Mouse (Mus musculus) granulocyte monocyte progenitor cell, adult 5-6 weeks (primary cell): ENCODE data around the gene Fignl2. TPM values are rescaled to one million over a fixed set of nuclear protein-coding genes. Genes with fewer than 3 reads are reported as not detected.

Experiments used
- ATAC-seq: replicated peaks from 2 replicates; pipeline ENCODE4 v1.8.0; 2016; ENCODE audit warnings: mild to moderate bottlenecking, moderate TSS enrichment, inconsistent platforms; ENCODE audit not compliant: poor library complexity, severe bottlenecking
- total RNA-seq, 2 experiments: library from RNA; stranded (forward) in 1 of 2; stranded (reverse) in 1 of 2; fragments of 200-712, 200-1000 nt in 1 of 2; fragments of >200 nt in 1 of 2; fragmentation: Nextera tagmentation in 1 of 2; gene quantifications; 2 replicates each; pipeline ENCODE4 v1.2.3; 2014 to 2017

Fignl2 gene
- total RNA-seq (2014; fragmentation: Nextera tagmentation) (not detected in 2 replicates), total RNA-seq (2017) (not detected in 2 replicates)

GRCm38 (mm10) chr15:101077813-101078730 lies at the start of gene Fignl2:
Fignl2 (minus strand) TSS chr15:101078567.
- no peak for ATAC-seq

GRCm38 (mm10) chr15:101126876-101127544 lies 48.6 kb upstream of the Fignl2 start:
- no peak for ATAC-seq

GRCm38 (mm10) chr15:101125561-101125960 lies 47.2 kb upstream of the Fignl2 start:
- ATAC-seq = no peak

- no peak for ATAC-seq
These were observed 44.8 kb upstream of the Fignl2 start for GRCm38 (mm10) chr15:101123202-101123601.

- no peak for ATAC-seq
These were observed 43.9 kb upstream of the Fignl2 start for GRCm38 (mm10) chr15:101122290-101122589.

GRCm38 (mm10) chr15:101121411-101122289 lies 43.3 kb upstream of the Fignl2 start:
- ATAC-seq = no peak

GRCm38 (mm10) chr15:101118399-101119125 lies 40.2 kb upstream of the Fignl2 start:
- peak; percentile 36; the same call in 1 of the 2 replicates for ATAC-seq

GRCm38 (mm10) chr15:101115511-101116110 lies 37.2 kb upstream of the Fignl2 start, which contains the start of gene Ankrd33:
Ankrd33 (plus strand) TSS chr15:101115755.
- no peak for ATAC-seq

GRCm38 (mm10) chr15:101113778-101114177 lies 35.4 kb upstream of the Fignl2 start:
- ATAC-seq = 0 out of 2 replicates have a peak, but pooled peaks have one; percentile 18

- peak; percentile 94 for ATAC-seq
These were observed 34.8 kb upstream of the Fignl2 start for GRCm38 (mm10) chr15:101113176-101113575.

- ATAC-seq = no peak
These were observed 29.7 kb upstream of the Fignl2 start for GRCm38 (mm10) chr15:101107906-101108671.

- no peak for ATAC-seq
These were observed 27.6 kb upstream of the Fignl2 start for GRCm38 (mm10) chr15:101106011-101106410.

- peak; percentile 93 for ATAC-seq
These were observed 27.2 kb upstream of the Fignl2 start for GRCm38 (mm10) chr15:101105496-101105994.

GRCm38 (mm10) chr15:101103605-101104304 lies 25.4 kb upstream of the Fignl2 start:
- ATAC-seq = peak; percentile 47

GRCm38 (mm10) chr15:101100996-101101395 lies 22.6 kb upstream of the Fignl2 start:
- no peak for ATAC-seq

GRCm38 (mm10) chr15:101097985-101098651 lies 19.8 kb upstream of the Fignl2 start:
- ATAC-seq = peak; percentile 67

GRCm38 (mm10) chr15:101095392-101095791 lies 17.0 kb upstream of the Fignl2 start:
- no peak for ATAC-seq
